Mouse (Mus musculus) T-helper 17 cell (primary cell): Measurements from ENCODE around the gene Riox2.

ENCODE experiments used
- in situ Hi-C, 2 experiments: fragments of 300-600 bp; cut with MboI, MseI; formaldehyde crosslinking; loops; 1 replicate in 1 of 2; 2 replicates in 1 of 2; pipeline ENCODE4 v1.15.1; 2025; ENCODE audit warnings: high pct_unique_total_duplicates in 2 of 2

Riox2 gene

DNA sequence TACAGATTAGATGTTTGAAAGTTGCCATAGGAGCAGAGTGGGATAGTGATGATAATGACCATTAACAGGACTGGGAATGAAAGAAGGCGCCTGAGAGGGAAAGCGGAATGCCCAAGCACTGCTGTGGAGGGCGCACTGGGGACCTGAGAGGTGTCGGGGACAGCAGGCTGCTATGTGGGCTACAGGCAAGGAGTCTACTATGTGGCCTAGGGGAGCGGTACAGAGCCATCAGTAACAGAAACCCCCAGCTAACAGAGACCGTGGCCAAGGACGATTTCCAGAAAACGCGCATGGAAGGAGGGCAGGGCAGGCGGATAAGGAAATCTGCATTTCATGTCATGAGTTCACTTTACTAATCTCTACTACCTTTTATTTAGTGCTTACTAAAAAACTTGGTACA is 45.4 kb downstream of the Riox2 start:
- in situ Hi-C loops: loop anchor here (5.0 kb wide), 2 partner anchors 40 to 85 kb away; partner anchors contain the start of gene Crybg3 (in 1 of the 2)

DNA sequence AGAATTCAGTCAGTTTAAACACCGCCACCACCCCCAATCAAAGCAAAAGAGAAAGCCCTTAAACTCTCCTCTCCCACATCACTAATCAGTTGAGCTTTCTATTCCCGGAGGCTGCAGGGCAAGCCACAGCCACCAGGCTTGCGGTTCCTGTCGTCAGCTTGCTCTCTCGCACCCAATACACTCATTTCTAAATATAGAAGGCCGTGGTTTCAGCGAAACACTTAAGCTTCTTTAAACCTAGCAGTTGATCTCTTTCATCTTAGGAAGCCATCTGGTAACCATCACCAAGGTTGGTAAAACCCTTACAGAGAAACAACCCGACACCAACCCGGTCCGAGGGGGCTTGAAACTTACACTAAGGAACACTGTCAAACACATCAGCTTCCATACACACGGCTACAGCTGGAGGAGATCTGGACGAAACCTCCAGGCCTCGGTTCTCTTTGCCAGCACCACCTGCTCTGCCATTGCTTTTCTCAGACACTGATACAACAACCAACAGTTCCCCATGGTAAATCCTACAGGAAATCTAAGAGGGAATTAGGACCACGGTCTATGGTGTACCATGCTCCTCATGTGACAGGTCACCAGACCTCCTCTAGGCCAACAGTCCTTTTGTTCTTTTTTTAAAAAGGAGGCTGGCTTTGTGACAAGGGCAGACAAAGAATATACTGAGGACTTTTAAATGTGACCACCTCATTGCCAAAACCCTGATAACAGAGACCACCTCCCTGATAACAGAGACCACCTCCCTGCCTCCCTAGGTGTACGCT is 46.1 kb downstream of the Riox2 start:
- in situ Hi-C loops: loop anchor here (5.0 kb wide), 2 partner anchors 40 to 85 kb away; partner anchors contain the start of gene Crybg3 (in 1 of the 2)

DNA sequence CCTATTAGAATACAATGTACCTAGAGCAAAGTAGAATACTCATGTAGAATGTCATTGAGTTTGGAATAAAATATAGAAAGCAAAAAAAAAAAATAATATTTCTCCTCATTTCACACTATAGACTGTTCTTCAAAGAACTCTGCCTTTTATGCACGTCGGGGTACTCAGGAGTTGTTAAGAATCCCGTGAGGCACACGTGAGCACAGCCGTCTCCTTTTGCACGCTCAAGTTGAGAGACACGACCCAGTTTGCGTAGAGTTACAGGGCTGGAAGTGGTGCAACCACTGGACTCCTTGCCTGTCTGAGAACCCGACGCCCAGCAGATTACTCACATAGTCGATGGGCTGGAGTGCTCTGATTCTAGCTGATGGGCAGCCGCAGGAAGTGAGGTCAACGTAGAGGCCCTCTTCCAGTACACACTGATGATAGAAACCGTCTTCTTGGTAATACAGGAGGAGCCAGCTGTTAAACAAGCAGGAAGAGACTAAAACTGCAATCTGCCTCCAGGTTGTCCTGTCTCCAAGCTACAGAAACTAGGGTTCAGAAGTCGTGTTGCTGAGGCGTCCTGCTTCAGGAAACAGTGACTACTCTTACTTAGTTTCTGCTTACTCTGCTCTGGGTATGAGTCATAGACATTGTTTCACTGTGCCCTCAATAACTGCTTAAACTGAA is 50.3 kb downstream of the Riox2 start:
- in situ Hi-C loops: loop anchor here in 1 of 2 experiments (10.0 kb wide), 1 partner anchor 817 kb away; no protein-coding TSS in a partner anchor

DNA sequence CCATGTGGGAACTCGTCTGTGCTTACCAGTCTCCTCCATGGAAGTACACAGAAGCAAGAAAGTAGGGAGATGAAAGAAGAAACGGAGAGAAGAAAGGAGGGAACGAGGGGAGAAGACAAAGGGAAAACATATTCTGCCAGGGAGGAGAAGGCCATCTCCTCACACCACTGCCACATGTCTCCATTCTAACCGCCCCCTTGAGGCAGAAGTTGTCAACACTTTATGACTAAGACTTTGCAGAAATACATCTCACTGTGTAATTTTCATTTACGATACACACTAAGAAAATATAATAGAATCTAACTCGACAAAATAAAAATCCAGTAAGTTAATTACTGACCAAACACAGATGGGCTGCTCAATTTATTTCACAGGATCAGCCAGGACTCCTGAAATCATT is 55.4 kb downstream of the Riox2 start:
- in situ Hi-C loops: loop anchor here in 1 of 2 experiments (10.0 kb wide), 1 partner anchor 822 kb away; no protein-coding TSS in a partner anchor

DNA sequence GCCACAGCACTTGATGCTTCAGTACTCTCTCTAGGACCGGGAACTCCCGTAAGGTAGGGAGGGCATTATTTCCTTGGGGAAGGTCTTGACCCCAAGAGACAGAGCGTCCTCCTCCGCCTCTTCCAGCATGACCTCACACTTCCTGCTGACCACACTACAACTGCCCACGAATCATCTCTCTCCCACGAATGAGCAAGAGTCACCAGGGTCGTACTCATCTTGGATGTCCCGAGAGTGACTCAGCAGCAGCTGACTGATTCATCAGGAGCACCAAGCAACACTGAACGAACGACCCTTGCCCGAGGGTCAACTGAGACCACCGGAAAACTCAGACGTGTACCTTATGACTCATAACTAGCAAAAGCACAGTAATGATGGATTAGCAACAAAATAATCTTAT is 58.0 kb downstream of the Riox2 start:
- in situ Hi-C loops: loop anchor here in 1 of 2 experiments (10.0 kb wide), 1 partner anchor 825 kb away; no protein-coding TSS in a partner anchor

DNA sequence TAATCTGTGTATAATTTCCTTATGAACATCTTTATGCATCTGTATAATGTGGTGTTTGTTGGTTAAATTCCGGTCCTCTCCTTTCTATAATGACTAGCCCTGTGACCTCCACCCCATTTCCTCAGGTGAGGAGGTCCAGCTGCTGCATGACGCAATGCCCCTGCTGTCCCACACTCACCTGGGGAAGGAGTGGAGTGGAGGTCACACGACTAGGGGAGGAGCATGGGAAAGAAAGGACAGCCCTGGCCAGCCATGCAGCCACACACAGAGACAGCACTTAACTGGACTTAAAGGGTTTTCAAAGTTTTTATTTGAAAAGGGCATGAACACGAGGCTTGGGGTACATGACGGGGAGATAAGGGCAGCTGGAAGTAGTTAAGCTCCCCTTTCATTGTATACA is 59.7 kb downstream of the Riox2 start:
- in situ Hi-C loops: loop anchor here in 1 of 2 experiments (10.0 kb wide), 1 partner anchor 64 kb away; no protein-coding TSS in a partner anchor

DNA sequence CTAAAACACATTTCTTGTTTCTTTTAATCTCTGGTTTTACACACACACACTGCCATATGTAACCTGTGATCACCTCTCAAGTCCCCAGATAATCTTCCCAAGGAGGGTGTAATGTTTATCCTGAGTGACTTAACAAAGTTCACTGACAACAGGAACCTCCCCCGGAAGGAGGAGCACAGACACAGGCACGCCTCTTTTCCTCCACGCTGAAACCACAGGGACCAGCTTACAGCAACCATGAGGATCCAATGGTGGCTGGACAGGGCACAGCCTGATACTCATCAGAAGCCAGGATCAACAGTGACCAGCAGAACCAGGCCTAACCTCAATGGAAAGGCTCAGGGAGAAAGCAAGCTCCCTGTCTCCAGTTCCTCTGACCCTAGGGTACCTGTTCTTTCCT is 61.0 kb downstream of the Riox2 start:
- in situ Hi-C loops: loop anchor here in 1 of 2 experiments (10.0 kb wide), 1 partner anchor 62 kb away; no protein-coding TSS in a partner anchor

DNA sequence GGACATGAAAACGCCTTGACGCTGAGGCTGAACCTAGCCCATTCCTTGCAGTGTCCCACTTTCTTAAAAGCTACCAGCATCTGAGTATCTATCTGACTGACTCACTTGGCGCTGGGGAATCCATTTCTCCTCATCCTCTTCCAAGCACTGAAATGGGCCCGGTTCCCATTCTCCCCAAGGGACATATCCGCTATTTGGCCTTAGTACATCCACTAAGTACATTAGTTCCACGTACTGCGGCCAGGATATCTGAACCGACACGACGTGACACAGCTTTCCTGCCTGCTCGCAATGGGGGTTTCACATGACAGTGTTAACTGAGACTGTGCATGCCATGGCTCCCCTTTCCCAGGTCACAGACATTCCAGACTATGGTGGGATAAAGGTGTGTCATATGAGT is 62.8 kb downstream of the Riox2 start:
- in situ Hi-C loops: loop anchor here in 1 of 2 experiments (10.0 kb wide), 1 partner anchor 60 kb away; no protein-coding TSS in a partner anchor

DNA sequence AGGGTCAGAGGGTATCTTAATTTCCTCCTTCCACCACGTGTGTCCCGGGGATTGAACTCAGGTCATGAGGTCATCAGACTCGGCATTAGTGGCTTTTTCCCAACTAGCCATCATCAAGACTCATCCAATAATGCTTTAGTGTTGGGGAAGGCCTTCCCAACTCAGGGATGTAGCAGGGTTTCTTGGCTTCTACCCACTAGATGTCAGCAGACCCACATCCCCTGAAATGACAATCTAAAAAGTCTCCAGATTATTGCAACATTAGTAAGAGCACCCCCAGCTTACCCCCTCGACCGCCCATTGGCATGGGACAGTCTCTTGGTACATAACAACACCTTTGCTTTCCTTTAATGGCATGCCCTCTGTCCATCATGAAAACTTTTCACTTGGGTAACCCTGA is 64.1 kb downstream of the Riox2 start:
- in situ Hi-C loops: loop anchor here (5.0 to 10.0 kb wide), 2 partner anchors 59 to 102 kb away; partner anchors contain the start of gene Arl6 (in 1 of the 2)

DNA sequence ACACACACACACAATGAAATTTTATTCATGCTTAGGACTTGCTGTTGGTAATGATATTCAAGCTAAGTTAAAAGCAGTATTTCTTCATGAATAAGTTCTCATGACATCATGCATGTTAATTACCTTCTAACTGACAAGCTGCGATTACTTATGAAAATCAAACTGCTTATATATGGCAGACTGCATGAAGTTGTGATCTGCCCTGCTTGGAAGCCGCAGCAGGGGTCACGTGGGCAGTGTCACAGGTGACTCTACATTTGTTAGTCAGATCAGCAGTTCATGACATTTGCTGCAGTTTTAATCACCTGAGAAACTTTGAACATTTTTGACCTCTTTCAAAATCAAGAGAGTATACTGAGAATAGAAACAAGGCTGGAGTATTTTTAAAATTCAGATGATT is 69.4 kb downstream of the Riox2 start:
- in situ Hi-C loops: no loop called here

DNA sequence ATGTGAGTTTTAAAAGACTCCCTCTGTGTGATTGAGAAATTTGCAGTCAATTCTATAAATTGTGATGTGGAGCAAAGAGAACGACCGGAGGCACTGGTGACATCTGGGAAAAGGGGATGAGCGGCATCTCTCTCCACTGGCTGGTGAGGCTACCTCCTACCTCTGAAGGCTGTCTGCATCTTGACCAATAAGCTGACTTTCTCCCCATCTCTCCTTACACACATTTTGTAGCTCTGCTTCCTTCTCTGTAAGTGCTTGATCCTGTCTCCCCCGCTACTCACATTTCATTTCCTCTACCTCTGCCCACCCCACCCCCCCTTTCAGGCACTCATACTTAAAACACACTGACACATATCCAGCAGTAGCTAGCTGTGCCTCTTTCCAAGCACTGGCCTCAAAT is 69.8 kb downstream of the Riox2 start:
- in situ Hi-C loops: no loop called here
